Mouse (Mus musculus): ENCODE data around the gene Elp6.

The Elp6 gene

GRCm38 (mm10) chr9:110304969-110305651 lies at the start of gene Elp6:
Gene Elp6 (plus strand): TSS chr9:110305173.
- DNase-seq (ENCODE audit: low read depth, low spot score), result peak; percentile 95

- DNase-seq (ENCODE audit: low read depth, low spot score), result no peak
These were observed 49.5 kb upstream of the Elp6 start for GRCm38 (mm10) chr9:110255407-110256019.

DNA sequence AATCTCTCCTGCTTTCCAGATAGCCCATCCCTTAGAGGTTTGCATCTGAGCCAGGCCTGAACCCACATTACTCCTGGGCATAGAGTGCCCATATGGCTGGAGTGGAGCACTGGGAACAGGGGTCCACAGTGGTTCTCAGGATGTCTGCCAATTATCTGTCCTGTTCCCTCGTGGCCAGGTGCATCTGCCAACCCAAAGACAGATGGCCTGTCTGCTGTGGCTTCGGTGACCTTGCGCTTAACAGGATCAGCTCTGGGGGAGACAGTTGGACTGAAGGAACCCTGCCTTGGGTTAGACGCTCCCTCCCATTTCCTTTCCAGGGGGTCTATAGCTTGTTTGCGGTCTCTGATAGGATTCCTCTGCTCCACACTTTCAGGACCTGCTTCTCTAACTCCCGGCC lies 46.3 kb upstream of the Elp6 start:
- no peak for DNase-seq (ENCODE audit: low read depth, low spot score)

GRCm38 (mm10) chr9:110259118-110259517 lies 45.9 kb upstream of the Elp6 start:
- DNase-seq (ENCODE audit: low read depth, low spot score), result no peak

- no peak for DNase-seq (ENCODE audit: low read depth, low spot score)
These were observed 41.8 kb upstream of the Elp6 start for GRCm38 (mm10) chr9:110263181-110263580.

GRCm38 (mm10) chr9:110264991-110265390 lies 40.0 kb upstream of the Elp6 start:
- DNase-seq (ENCODE audit: low read depth, low spot score), result no peak

DNA sequence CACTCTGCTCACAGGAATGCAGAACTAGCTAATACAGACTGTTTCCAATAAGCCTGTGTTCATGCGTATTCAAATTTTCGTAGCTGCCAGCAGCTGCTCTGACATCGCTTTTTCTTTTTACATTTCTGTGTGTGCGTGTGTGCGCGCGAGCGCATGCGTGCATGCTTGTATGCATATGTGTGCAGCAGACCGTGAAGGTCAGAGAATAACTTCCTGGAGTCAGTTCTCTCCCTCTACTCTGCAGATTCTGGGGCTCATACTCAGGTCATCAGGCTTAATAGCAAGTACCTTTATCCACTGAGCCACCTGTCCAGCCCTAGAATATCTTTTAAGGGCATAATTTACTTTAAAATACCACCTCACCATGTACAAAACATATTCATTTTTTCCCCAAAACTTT lies 36.6 kb upstream of the Elp6 start:
- no peak for DNase-seq (ENCODE audit: low read depth, low spot score)

DNA sequence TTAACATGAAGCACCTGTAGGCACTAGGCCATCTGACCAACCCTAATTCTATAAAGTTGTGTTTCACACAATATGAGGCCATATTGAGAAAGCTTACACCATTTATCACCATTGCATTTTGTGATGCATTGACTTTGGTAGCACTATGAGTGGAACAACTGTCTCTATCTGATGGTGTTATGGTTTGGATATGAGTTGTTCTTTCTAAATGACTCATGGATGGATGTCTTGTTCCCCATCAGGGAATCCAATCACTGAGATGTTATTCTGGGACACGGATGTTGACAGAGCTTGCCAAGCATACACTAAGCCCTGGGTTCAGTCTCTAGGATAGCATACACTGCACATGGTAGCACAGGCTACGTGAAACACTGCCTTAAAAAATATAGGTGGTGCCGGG lies 32.6 kb upstream of the Elp6 start:
- DNase-seq (ENCODE audit: low read depth, low spot score), result peak; percentile 29

DNA sequence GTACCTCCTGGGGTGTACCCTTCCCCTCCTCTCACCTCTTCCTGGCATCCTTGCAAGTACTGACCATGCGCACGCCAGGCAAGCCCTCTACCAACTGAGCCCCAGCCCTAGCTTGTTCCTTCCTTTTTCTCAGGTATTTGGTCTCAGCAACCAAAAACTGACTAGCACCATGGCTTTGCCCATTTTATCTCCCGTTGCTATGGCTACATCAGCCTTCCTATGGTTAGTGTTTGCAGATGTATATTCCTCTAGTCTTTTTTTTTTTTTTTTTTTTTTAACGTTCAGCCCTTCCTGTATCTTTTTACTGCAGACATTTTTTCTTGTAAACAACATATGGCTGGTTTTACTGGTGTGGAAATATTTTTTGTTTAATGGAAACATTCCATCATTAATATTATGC lies 31.5 kb upstream of the Elp6 start:
- DNase-seq (ENCODE audit: low read depth, low spot score), result no peak

DNA sequence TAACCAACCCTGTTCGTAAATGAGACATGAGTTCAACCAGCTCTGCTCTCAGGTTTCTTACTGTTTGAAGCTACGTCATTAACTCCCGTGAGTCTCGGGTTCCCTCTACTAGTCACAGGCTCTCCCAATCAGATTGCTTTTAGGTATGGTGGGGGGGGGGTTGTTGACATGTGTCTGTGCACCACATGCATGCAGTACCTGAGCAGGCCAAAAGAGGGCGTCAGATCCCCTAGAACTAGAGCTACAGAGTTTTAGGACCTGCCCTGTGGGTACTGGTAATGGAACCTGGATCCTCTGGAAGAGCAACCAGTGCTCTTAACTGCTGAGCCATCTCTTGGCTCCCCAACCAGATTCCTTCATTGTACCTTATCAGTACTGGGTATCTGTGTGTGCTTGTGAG lies 29.1 kb upstream of the Elp6 start:
- DNase-seq (ENCODE audit: low read depth, low spot score), result no peak

DNA sequence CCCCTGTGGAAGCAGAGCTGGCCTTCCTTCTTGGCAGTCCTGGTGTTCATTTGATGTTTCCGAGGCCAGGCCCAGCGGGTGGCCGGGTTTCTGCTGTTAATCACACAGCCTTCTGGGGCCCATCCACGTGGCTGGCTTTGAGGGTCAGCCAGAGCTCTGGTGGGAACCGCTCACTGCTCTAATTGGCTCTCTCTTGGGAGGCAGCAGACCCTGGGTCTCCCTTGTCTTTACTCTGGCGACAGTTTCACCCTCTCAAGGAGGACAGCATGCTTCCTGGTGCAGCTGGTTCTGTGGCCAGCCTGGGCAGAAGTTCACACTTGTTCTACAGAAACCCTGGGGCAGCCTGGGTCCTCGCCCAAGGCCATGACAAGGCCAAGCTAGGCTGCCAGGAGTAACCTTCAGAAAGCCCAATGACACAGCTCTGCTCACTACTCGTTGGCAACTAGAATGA lies 27.5 kb upstream of the Elp6 start:
- DNase-seq (ENCODE audit: low read depth, low spot score), result no peak

DNA sequence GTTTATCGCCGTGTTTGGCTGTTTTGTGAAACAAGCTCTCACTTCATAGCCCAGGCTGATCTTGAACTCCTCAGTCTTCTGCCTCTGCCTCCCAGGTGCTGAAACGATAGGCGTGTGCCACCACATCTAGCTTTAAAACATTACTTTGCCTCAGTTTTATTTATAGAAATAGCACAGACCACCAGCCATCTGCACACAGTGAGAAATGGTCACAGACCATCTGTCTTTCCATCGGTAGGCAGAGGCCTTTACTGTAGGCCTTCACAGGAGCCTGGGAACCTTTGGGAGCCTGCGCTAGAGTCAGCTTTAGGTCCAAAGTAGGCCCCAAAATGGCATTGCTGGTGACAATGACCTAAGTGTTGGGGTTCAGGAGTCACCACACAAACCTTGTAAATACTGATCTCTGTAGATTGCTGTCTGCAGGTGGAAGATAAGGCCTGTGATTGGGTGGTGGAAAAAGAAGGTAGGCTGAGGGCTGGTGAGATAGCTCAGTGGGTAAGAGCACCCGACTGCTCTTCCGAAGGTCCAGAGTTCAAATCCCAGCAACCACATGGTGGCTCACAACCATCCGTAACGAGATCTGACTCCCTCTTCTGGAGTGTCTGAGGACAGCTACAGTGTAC lies 20.8 kb upstream of the Elp6 start:
- DNase-seq (ENCODE audit: low read depth, low spot score), result no peak

- DNase-seq (ENCODE audit: low read depth, low spot score), result no peak
These were observed 17.6 kb upstream of the Elp6 start for GRCm38 (mm10) chr9:110287321-110287924.

GRCm38 (mm10) chr9:110293254-110293718 lies 11.7 kb upstream of the Elp6 start:
- no peak for DNase-seq (ENCODE audit: low read depth, low spot score)

DNA sequence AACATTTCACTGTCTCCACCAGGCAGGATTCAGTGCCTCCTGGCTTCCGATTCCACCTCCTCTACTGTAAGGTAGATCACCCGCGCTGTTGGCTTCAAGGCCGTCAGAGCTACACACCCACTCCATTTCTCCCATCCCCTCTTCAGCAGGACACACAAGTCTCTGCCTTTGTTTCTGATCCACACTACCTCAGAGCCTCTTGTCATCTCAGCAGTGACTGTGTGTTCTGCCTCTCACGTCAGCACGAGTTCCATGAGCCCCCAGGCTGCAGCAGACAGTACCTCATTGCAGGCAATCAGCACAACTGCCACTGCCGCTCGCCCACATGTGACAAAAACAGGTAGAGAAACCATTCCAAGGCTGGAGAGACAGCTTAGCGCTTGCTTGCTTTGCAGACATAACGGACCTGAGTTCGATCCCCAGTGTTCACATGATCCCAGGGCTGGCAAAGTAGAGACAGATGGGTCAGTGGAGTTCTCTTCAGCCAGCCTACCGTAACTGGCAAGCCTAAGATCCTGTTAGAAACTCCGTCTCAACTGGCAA lies 11.0 kb upstream of the Elp6 start:
- no peak for DNase-seq (ENCODE audit: low read depth, low spot score)

DNA sequence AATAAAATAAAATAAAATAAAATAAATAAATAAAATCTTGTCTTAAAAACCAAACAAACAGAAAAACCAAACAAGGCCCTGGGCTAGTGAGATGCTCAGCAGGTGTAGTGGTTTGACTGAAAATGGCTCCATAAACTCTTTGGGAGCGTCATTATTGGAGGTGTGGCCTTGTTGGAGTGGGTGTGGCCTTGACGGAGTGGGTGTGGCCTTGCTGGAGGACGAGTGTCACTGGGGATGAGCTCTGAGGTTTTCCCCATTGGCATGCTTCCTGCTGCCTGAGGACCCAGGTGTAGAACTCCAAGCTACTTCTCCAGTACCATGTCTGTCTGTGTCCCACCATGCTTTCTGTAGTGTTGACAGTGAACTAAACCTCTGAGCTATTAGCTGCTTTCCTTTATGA lies 10.2 kb upstream of the Elp6 start:
- DNase-seq (ENCODE audit: low read depth, low spot score), result no peak

- peak; percentile 78 for DNase-seq (ENCODE audit: low read depth, low spot score)
These were observed 7.9 kb upstream of the Elp6 start for GRCm38 (mm10) chr9:110296867-110297627.

DNA sequence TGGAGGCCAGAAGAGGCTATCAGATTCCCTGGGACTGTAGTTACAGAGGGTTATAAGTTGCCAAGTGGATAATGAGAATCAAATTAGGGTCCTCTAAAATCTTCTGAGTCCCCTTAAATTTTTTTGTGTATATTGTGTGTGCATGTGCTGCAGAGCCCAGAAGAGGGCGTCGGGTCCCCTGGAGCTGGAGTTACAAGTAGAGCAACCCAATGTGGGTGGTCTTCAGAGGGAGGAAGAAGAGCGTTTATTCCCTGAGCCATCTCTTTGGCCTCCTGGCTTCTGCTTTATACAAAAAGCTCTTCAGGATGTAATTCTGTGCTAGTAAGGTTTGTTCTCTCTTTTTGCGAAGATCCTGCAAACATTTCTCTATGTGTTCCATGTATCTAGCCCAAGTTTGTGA lies 457 bp upstream of the Elp6 start:
- no peak for DNase-seq (ENCODE audit: low read depth, low spot score)

- DNase-seq (ENCODE audit: low read depth, low spot score), result no peak
These were observed 1.4 kb downstream of the Elp6 start for GRCm38 (mm10) chr9:110306371-110306770.

DNA sequence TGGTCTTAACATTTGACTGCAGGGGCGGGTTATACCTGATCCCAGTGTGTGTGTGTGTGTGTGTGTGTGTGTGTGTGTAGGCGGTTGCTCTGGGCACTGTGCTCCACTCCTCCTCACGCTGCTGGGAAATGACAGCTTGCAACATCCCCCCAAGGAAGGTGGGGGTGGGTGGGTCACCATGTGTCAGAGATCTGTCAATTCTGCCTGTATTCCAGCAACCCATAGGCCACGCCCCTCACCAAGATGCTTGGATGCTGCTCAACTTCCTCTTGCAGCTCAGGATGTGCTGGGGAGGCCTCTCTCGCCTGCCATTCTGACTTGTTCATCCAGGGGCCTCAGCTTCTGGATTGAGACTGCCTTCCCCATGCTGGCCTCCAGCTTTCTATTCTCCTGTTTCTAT lies 9.7 kb downstream of the Elp6 start:
- DNase-seq (ENCODE audit: low read depth, low spot score), result no peak

GRCm38 (mm10) chr9:110315410-110315809 lies 10.4 kb downstream of the Elp6 start:
- no peak for DNase-seq (ENCODE audit: low read depth, low spot score)

All from CD4-positive helper T cell, adult 2 months (primary cell).